9 mouse cellular contexts compared by ENCODE assay signal in the genomic region with DNA sequence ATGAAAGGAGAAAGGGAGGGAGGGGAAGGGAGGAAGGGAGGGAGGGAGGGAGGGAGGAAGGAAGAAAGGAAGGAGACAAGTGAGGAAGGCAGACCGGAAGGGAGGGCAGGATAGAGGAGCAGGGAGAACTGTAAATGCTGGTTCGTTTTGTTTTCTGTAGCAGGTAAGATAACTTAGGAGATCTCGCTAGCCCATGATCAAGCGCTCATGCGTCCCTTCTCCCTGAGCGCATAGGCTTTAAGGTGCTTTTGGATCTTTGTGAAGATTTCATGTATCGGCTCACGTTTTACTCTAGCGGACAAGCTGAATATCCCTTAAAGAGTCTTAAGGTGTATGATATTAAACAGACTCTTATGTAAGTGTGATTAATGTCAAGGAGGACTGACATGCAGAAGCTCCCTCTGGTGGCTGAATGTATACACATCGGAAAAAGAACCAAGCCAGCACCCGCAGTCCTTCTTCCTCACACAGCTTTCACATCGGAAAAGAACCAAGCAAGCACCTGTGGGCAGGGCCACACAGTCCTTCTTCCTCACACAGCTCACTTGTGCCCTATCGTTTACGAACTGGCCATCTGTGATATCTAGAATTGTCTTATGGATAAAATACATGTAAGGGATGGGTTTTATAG.
DNase-seq lines count a peak whose midpoint lies in the region; ATAC-seq and TF ChIP-seq lines count a peak whose summit lies in the region.
"Had no signal": no experiment of that assay in that cellular context is flagged by ENCODE, and none has a peak within 500 bp of the region (broad histone marks: within the 10 kb centered on the region; RNA-seq: fewer than 3 reads in every experiment).

No protein-coding gene starts in this region.

- no peaks in the 10 kb centered on the region for H3K4me1 ChIP-seq in E14TG2a.4 (replicated peaks; ENCODE audit: low read depth, low read length)
- no peaks in the 10 kb centered on the region for H3K4me1 ChIP-seq in hindbrain, embryonic 12.5 days
- H3K4me1 ChIP-seq: liver, embryonic 15.5 days had no signal

- ATAC-seq in hindbrain, embryonic 12.5 days (ENCODE audit: low FRiP score), result peak; percentile 58

- 51% methylated on average over 14 of the region's 14 CpGs for WGBS in hindbrain, embryonic 12.5 days

- H3K27ac ChIP-seq in hindbrain, embryonic 12.5 days, result no peak overlapping the region
- H3K27ac ChIP-seq: liver, embryonic 15.5 days had no signal

- TF ChIP-seq CTCF in E14TG2a.4 (conservative IDR thresholded peaks at IDR 0.05; ENCODE audit: low read length), result peak; percentile 50

- H3K4me2 ChIP-seq in hindbrain, embryonic 12.5 days (replicated peaks), result no peak overlapping the region
- H3K4me2 ChIP-seq: liver, embryonic 15.5 days had no signal

- no peaks in the 10 kb centered on the region for H3K36me3 ChIP-seq in E14TG2a.4 (ENCODE audit: insufficient read depth, low read length)
- H3K36me3 ChIP-seq in hindbrain, embryonic 12.5 days, result no peaks in the 10 kb centered on the region
- H3K36me3 ChIP-seq: liver, embryonic 15.5 days had no signal

- no peaks in the 10 kb centered on the region for H3K9me3 ChIP-seq in E14TG2a.4 (ENCODE audit: low read length)
- H3K9me3 ChIP-seq in hindbrain, embryonic 12.5 days (replicated peaks), result no peaks in the 10 kb centered on the region
- H3K9me3 ChIP-seq: liver, embryonic 15.5 days had no signal

- no peak overlapping the region for H3K9ac ChIP-seq in hindbrain, embryonic 12.5 days
- H3K9ac ChIP-seq: liver, embryonic 15.5 days had no signal

- DNase-seq in B cell, adult 2 months, result peak; percentile 18 to 20
- DNase-seq in embryo, embryonic 11.5 days (ENCODE audit: low read depth, low spot score), result peak; percentile 38
- DNase-seq in layer of hippocampus, adult 9-11 months, result peak; percentile 41
- DNase-seq in lung, postnatal 25 days (ENCODE audit: low spot score), result peak; percentile 13
- DNase-seq in right cerebral cortex, postnatal 14 days, result peak; percentile 30
- DNase-seq in ovary, adult 18-20 months (ENCODE audit: low spot score), result no peak

- H3K4me3 ChIP-seq in E14TG2a.4 (replicated peaks; ENCODE audit: low read length), result no peak overlapping the region
- H3K4me3 ChIP-seq in hindbrain, embryonic 12.5 days, result no peak overlapping the region
- H3K4me3 ChIP-seq: liver, embryonic 15.5 days had no signal

- H3K27me3 ChIP-seq in E14TG2a.4 (ENCODE audit: insufficient read depth, low read length), result no peaks in the 10 kb centered on the region
- no peaks in the 10 kb centered on the region for H3K27me3 ChIP-seq in hindbrain, embryonic 12.5 days
- H3K27me3 ChIP-seq: liver, embryonic 15.5 days had no signal
